Mouse (Mus musculus) bone marrow macrophage, adult 2 months (primary cell): ENCODE measurements around the gene Pifo.

Experiments
- CTCF ChIP-seq: IDR thresholded peaks from 2 replicates; pipeline ENCODE4 v1.5.1; 2012; ENCODE audit warnings: low read depth, mild to moderate bottlenecking, low read length, moderate library complexity
- POLR2A ChIP-seq: IDR thresholded peaks from 2 replicates; pipeline ENCODE4 v1.6.1; 2012; ENCODE audit warnings: mild to moderate bottlenecking, low read depth, low read length, borderline replicate concordance

DNA sequence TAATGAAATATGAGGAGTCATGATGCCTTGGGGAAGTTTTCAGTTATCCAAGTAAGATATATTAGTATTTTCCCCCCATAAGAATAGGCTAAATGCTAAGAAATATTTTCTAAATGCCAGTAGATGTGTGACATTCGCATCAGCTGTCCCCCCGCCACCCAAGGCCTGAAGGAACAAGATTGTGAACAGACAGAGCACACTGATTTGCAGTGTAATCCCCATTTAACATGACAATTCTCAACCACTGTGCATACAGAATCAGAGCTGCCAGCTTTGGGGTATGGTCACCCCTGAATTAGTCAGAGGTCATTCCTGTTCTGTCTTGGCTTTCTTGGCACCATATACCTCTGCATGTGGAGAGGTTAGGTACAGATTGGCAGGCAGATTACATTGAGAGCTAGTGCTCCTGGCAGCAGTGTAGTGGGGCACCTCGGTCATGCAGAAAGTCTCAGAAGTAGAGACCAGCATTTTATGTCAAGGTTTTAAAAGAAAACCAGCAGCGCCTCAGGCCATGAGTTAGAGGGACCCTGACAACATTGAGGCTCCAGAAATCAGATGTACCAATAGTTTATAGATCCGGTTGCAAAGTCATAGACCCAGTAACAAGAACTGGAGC, 42.5 kb downstream of the Pifo start:
- no peak for TF ChIP-seq POLR2A
- no peak for TF ChIP-seq CTCF
